Mouse (Mus musculus): ENCODE measurements around the gene Foxc2.

GRCm38 (mm10) chr8:121161437-121161836 lies 45.5 kb downstream of the Foxc2 start:
- no peak for TF ChIP-seq CTCF (IDR thresholded peaks at IDR 0.05; ENCODE audit: extremely low read depth, insufficient read depth, low read length)
- no peak for TF ChIP-seq POLR2A (IDR thresholded peaks at IDR 0.05; ENCODE audit: extremely low read depth, insufficient read depth, low read length)
